Mouse (Mus musculus): ENCODE measurements around the gene Rtl6. TPM values are rescaled to one million over a fixed set of nuclear protein-coding genes. Genes with fewer than 3 reads are reported as not detected.
A peak's percentile ranks its signal among the peaks of the same experiment; 100 is the strongest.

Rtl6 gene
- not detected in 2 replicates for polyA plus RNA-seq (2012)

DNA sequence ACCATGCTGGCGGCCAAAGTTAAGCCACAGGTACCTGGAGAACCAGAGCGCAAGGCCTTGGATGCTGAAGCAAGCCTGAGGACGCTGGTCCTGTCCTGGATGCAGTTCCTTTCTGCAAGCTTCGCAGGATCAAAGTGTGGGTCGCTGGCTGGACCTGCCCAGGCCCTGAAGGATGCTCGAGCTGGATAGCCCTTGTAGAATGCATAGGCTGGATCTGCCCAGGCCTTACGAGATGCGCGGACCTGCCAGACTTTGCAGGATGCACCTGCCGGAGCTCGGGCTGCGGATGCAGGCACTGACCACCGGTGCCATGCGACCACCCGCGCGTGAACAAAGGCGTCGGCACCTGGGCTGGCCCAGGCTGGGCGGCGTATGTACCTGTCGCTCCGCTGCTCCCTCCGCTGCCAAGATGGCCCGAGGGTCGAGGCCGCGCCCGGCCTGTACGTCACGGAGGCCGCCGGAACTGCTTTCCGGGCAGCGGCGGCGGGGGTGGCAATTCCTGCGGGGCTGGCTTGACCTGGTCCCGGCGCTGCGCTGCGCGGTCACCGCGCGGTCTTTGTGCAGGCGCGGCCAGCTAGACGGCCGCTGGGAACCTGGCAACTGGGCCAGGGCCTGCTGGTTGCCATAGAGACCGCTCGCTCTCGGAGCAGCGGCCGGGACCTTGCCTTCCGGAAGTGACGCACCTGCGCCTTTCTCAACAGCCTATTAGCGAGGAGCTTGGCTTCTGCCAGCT is at the start of gene Rtl6:
Gene Rtl6 (minus strand): TSS at position 635 of the 733 bp plus-strand sequence.
- H3K36me3 ChIP-seq (ENCODE audit: control insufficient read depth), result no peaks in the 10 kb centered on the region
- no peak for TF ChIP-seq GATA1 (IDR thresholded peaks at IDR 0.05; ENCODE audit: low read length)
- TF ChIP-seq TAL1 (IDR thresholded peaks at IDR 0.05; ENCODE audit: low read length), result no peak
- H3K27me3 ChIP-seq (ENCODE audit: control insufficient read depth), result no peaks in the 10 kb centered on the region
- peak within 1 kb of the TSS; percentile 65 for H3K4me3 ChIP-seq (replicated peaks)
- H3K4me1 ChIP-seq (ENCODE audit: control insufficient read depth), result peaks cover 14% of the 10 kb centered on the region
- peaks cover 9% of the 10 kb centered on the region for H3K9me3 ChIP-seq (ENCODE audit: control insufficient read depth, low read length)

DNA sequence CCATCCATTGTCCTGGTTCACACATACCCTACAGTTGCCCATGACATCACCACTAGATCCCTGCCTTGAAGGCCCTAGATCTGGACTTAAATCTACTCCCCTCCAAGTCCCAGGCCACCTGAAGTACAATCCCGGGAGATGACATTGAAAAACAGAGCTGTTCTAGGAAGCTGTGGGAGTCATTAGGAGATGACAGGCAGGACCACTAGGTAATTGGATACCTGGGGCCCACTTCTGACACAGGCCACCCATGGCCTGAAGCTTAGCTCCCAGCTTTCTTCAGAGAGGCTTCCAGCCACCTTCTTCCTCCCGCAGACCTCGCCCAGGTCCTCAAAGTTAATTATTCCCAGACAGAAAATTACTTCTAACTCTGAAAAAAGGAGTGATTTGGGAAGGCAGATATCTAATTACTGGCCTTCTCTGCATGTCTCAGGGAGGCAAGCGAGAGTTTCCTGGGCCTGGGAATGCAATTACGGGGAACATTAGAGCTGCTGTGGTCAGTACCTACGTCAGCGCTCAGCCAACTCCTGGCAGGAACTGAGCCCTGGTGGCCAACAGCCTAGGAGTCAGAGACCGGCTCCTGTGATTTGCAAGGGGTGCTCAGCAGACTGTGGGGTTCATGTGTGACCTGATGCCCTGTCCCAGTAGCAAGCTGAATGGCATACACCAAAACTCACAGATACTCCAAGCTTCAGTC is 45.8 kb upstream of the Rtl6 start:
- Histone ChIP-seq H3K36me3 (ENCODE audit: control insufficient read depth) (no peaks in the 10 kb centered on the region), H3K27me3 (ENCODE audit: control insufficient read depth) (no peaks in the 10 kb centered on the region), H3K4me1 (ENCODE audit: control insufficient read depth) (peaks cover 3% of the 10 kb centered on the region; the same call in 1 of the 2 replicates), H3K4me3 (replicated peaks) (no peak overlapping the region), H3K9me3 (ENCODE audit: control insufficient read depth, low read length) (no peaks in the 10 kb centered on the region)
- TF ChIP-seq GATA1 (IDR thresholded peaks at IDR 0.05; ENCODE audit: low read length) (no peak), TAL1 (IDR thresholded peaks at IDR 0.05; ENCODE audit: low read length) (no peak)

- Histone ChIP-seq H3K4me1 (ENCODE audit: control insufficient read depth) (peaks cover 8% of the 10 kb centered on the region), H3K4me3 (replicated peaks) (no peak overlapping the region), H3K9me3 (ENCODE audit: control insufficient read depth, low read length) (no peaks in the 10 kb centered on the region), H3K27me3 (ENCODE audit: control insufficient read depth) (no peaks in the 10 kb centered on the region), H3K36me3 (ENCODE audit: control insufficient read depth) (no peaks in the 10 kb centered on the region)
- TF ChIP-seq TAL1 (IDR thresholded peaks at IDR 0.05; ENCODE audit: low read length) (no peak), GATA1 (IDR thresholded peaks at IDR 0.05; ENCODE audit: low read length) (no peak)
Measured at GRCm38 (mm10) chr15:84600977-84601595, 43.5 kb upstream of the Rtl6 start.

DNA sequence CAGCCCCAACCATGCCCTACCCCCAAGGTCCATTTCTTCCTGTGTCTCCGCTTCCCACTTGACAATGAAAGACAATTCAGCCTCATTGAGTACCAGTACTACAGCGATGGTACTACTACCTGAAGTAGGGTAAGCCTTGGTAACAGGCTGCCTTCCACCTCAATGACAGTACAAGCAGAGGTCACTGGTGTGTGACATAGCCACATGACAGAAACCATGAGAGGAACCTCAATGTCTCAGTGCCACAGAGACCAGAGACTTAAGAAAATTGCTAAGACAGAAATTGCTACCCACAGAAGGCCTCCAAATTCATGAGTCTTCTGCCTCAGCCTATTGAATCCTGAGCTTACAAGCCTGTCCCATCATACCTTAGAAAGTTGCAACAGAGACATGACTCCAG is 41.3 kb upstream of the Rtl6 start:
- no peaks in the 10 kb centered on the region for H3K36me3 ChIP-seq (ENCODE audit: control insufficient read depth)

GRCm38 (mm10) chr15:84597816-84598215 is 40.2 kb upstream of the Rtl6 start:
- Histone ChIP-seq H3K9me3 (ENCODE audit: control insufficient read depth, low read length) (no peaks in the 10 kb centered on the region), H3K36me3 (ENCODE audit: control insufficient read depth) (no peaks in the 10 kb centered on the region), H3K4me3 (replicated peaks) (no peak overlapping the region), H3K4me1 (ENCODE audit: control insufficient read depth) (peaks cover 34% of the 10 kb centered on the region), H3K27me3 (ENCODE audit: control insufficient read depth) (no peaks in the 10 kb centered on the region)
- no peak for TF ChIP-seq GATA1 (IDR thresholded peaks at IDR 0.05; ENCODE audit: low read length)
- TF ChIP-seq TAL1 (IDR thresholded peaks at IDR 0.05; ENCODE audit: low read length), result no peak

More for the DNA sequence above, 41.3 kb upstream of the Rtl6 start:
- H3K4me3 ChIP-seq (replicated peaks), result no peak overlapping the region
- TF ChIP-seq GATA1 (IDR thresholded peaks at IDR 0.05; ENCODE audit: low read length) (no peak), TAL1 (IDR thresholded peaks at IDR 0.05; ENCODE audit: low read length) (no peak)
- no peaks in the 10 kb centered on the region for H3K27me3 ChIP-seq (ENCODE audit: control insufficient read depth)
- H3K4me1 ChIP-seq (ENCODE audit: control insufficient read depth), result peaks cover 23% of the 10 kb centered on the region
- H3K9me3 ChIP-seq (ENCODE audit: control insufficient read depth, low read length), result no peaks in the 10 kb centered on the region

- Histone ChIP-seq H3K4me1 (ENCODE audit: control insufficient read depth) (peaks cover 42% of the 10 kb centered on the region), H3K36me3 (ENCODE audit: control insufficient read depth) (no peaks in the 10 kb centered on the region), H3K27me3 (ENCODE audit: control insufficient read depth) (no peaks in the 10 kb centered on the region), H3K4me3 (replicated peaks) (no peak overlapping the region), H3K9me3 (ENCODE audit: control insufficient read depth, low read length) (no peaks in the 10 kb centered on the region)
- TF ChIP-seq TAL1 (IDR thresholded peaks at IDR 0.05; ENCODE audit: low read length) (no peak), GATA1 (IDR thresholded peaks at IDR 0.05; ENCODE audit: low read length) (no peak)
Measured at GRCm38 (mm10) chr15:84597021-84597420, 39.4 kb upstream of the Rtl6 start.

DNA sequence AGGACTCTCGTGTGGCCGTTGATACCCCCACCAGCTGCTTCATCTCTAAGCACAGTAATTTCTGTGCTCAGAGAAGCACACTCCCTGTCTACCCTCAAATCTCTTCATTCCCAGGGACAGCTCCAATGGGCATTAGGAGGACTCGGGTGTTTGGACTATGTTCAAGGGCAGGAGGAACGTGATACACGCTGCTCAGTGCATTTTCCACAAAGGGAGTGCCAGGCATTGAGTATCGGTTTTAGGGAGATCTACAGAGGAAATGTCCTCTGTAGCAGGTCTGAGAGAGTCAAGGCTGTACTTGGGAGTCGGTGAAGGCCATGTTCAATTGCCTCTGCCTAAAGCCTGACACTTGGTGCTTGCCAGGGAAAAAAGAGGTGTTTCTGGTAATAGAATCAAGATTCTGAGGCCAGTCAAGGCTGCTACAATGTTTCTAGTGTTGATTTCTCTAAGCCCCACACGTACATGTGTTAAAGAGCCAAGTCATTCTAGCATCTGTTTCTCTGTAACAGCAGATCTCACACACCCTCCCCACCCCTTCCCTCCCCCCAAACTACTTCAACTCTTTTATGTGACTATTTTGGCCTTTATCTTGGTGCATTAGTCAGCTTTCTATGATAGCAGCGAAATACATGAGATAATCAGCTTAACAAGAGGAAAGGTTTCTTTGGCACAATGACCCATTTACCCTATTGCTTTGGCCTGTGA is 37.8 kb upstream of the Rtl6 start:
- H3K4me1 ChIP-seq (ENCODE audit: control insufficient read depth), result peaks cover 56% of the 10 kb centered on the region
- H3K27me3 ChIP-seq (ENCODE audit: control insufficient read depth), result no peaks in the 10 kb centered on the region
- no peaks in the 10 kb centered on the region for H3K9me3 ChIP-seq (ENCODE audit: control insufficient read depth, low read length)
- TF ChIP-seq GATA1 (IDR thresholded peaks at IDR 0.05; ENCODE audit: low read length) (no peak), TAL1 (IDR thresholded peaks at IDR 0.05; ENCODE audit: low read length) (no peak)
- no peak overlapping the region for H3K4me3 ChIP-seq (replicated peaks)
- H3K36me3 ChIP-seq (ENCODE audit: control insufficient read depth), result no peaks in the 10 kb centered on the region

DNA sequence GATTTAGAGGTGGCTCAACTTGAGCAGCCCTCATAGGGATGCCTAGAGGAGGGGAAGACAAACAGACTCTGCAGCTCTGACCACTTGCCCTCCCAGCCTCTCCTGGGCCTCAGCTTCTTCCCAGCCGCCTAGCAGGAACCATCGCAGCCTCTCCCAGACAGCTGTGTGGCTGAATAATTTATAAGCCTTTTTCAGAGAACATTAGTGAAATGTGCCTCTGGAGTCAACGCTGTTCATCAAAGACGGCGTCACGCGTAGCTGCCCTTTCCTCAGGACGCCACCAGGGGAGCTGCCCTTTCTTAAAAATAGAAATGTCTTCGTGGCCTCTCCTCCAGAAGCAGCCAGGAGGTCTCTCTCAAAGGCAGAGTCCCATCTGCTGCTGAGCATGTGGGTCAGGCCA is 35.9 kb upstream of the Rtl6 start:
- Histone ChIP-seq H3K4me3 (replicated peaks) (no peak overlapping the region), H3K4me1 (ENCODE audit: control insufficient read depth) (peaks cover 56% of the 10 kb centered on the region), H3K27me3 (ENCODE audit: control insufficient read depth) (no peaks in the 10 kb centered on the region), H3K36me3 (ENCODE audit: control insufficient read depth) (no peaks in the 10 kb centered on the region), H3K9me3 (ENCODE audit: control insufficient read depth, low read length) (no peaks in the 10 kb centered on the region)
- TF ChIP-seq GATA1 (IDR thresholded peaks at IDR 0.05; ENCODE audit: low read length) (no peak), TAL1 (IDR thresholded peaks at IDR 0.05; ENCODE audit: low read length) (no peak)
